Mouse (Mus musculus): ENCODE results near the gene Shank1.

GRCm38 (mm10) chr7:44372678-44373077, 62.6 kb downstream of the Shank1 start:
- no peak for TF ChIP-seq JUND (IDR thresholded peaks at IDR 0.05; ENCODE audit: low read depth, low read length)
- TF ChIP-seq POLR2A (IDR thresholded peaks at IDR 0.05; ENCODE audit: control insufficient read depth in 1 of 2, insufficient read depth in 1 of 2, low read depth in 1 of 2, low read length in 2 of 2, poor library complexity in 1 of 2) = no peak
- no peak for TF ChIP-seq GABPA (IDR thresholded peaks at IDR 0.05; ENCODE audit: low read depth, low read length)
